Mouse (Mus musculus) duodenum, adult 2 months (tissue): ENCODE measurements around the gene Lce1f. TPM values are rescaled to one million over a fixed set of nuclear protein-coding genes. Genes with fewer than 3 reads are reported as not detected.

ENCODE experiments used
- polyA plus RNA-seq: library from polyadenylated mRNA; depleted of rRNA; stranded (reverse); fragments of >200 nt; gene quantifications from 2 replicates; pipeline ENCODE4 v1.2.3, GENCODE M21; 2012; ENCODE audit warnings: low replicate concordance; rRNA removed

Lce1f gene
- 0.21 TPM in 1 of 2 replicates, not detected in the other for polyA plus RNA-seq

DNA sequence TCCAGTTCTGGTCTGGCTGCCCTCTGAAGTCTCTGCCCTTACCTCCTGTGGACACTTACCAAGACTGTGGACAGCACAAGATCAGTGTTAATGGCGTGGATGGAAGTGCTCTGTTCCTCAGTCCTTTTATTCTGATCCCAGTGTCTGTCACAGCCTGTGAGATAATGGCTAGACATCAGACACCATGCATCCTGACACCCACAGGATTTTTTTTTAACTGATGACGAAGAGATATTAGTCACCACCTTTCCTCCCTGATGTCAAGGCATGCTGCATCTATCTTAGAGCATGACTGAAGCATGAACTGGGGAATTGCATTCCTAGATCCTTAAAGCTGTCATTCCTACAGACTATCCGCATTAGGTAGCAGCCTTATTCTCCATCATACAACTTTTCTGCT is at the start of gene Lce1f:
Lce1f (minus strand) TSS at position 101 of the 400 bp plus-strand sequence.

DNA sequence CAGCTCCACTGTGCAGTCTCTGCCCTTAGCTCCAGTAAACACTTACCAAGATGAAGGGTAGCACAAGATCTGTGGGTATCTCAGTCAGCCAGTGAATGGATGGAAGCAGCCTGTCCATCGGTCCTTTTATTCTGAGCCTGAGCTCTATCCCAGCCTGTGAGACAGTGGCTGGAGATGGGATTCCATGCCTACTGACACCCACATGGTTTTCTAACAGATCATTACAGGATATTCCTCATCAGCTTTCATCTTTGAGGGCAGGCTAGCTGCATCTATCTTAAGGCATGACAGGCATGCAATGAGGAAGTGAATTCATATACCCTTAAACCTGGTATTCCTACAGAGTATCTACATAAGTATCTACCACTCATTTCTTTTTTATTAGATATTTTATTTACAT is 44.8 kb upstream of the Lce1f start, which contains the start of gene Lce1h:
Lce1h (minus strand) TSS at position 101 of the 400 bp plus-strand sequence.

DNA sequence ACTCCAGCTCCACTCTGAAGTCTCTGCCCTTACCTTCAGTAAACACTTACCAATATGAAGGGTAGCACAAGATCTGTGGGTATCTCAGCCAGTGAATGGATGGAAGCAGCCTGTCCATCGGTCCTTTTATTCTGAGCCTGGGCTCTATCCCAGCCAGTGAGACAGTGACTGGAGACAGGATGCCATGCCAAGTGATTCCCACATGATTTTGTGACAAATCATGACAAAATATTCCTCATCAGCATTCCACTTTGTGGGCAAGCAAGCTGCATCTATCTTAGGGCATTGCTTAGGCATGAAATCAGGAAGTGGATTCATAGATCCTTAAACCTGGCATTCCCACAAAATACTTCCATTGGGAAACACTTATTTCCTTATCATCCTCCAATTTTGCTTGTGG is 32.1 kb upstream of the Lce1f start, which contains the start of gene Lce1g:
Lce1g (minus strand) TSS at position 101 of the 400 bp plus-strand sequence.

DNA sequence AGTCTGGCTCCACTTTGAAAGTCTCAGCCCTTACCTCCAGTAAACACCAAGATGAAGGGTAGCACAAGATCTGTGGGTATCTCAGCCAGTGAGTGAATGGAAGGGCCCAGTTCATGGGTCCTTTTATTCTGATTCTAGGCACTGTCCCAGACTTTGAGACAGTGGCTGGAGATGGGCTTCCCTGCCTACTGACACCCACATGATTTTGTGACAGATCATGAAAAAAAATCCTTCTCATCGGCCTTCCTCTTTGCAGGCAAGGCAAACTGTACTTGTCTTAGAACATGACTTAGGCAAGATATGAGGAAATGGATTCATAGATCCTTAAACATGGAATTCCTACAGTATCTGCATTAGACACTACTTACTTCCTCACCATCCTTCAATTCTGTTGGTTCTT is 18.8 kb upstream of the Lce1f start, which contains the start of gene Gm38119:
Gm38119 (minus strand) TSS at position 101 of the 400 bp plus-strand sequence.

DNA sequence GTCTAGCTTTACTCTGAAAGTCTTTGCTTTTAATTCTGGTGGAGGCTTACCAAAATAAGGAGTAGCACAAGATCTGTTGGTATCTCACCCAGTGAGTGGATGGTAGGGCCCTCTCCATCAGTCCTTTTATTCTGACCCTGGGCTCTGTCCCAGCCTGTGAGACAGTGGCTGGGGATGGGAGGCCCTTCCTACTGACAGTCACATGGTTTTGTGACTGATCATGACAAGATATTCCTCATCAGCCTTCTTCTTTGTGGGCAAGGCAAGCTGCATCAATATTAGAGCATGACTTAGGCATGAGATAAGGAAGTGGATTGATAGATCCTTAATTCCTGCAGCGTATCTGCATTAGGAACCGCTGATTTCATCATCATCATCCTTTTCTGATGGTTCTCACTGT is 11.2 kb downstream of the Lce1f start, which contains the start of gene Lce1e:
Lce1e (minus strand) TSS at position 101 of the 400 bp plus-strand sequence.

DNA sequence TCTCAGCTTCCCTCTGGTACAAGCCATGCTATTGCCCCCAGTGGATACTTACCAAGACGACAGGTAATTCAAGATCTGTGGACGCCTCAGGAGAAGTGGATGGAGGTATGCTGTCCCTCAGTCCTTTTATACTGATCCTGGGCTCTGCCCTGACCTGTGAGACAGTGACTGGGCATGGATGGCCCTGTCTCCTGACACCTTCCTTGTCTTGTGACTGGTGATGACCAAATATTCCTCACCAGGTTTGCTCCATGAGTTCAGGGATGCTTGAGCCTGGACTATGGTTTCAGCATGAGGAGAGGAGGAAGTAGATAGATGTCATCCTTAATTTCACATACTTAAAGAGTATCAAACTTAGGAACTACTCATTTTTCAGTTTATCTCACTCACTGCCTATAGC is 33.0 kb downstream of the Lce1f start, which contains the start of gene Lce1d:
Lce1d (minus strand) TSS at position 101 of the 400 bp plus-strand sequence.

DNA sequence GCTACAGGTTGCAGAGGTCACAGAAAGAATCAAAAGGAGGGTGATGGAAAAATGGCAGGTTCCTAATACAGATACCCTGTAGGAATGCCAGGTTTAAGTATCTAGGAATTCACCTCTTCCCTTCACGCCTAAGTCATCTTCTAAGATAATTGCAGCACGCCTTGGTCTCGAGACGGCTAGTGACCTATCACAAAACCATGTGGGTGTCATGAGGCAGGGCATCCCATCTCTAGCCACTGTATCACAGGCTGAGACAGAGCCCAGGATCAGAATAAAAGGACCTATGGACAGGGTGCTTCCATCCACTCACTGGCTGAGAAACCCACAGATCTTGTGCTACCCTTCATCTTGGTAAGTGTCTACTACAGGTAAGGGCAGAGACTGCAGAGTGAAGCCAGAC is 41.2 kb downstream of the Lce1f start, which contains the start of gene Lce1c:
Lce1c (plus strand) TSS at position 301 of the 400 bp plus-strand sequence.

DNA sequence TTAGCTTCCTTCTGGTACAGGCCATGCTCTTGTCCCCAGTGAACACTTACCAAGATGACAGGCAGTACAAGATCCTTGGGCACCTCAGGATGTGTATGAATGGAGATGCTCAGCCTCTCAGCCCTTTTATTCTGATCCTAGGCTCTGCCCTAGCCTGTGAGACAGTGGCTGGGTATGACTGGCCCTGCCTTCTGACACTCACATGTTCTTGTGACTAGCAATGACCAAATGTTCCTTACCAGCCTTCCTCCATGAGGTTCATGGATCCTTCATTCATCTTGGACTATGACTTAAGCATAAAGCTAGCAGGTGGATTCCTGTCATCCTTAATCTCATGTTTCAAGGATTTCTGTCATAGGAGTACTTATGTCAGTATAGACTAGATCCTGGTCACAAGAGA is 49.9 kb downstream of the Lce1f start, which contains the start of gene Lce1a2:
Lce1a2 (minus strand) TSS at position 101 of the 400 bp plus-strand sequence.

Other genes with a start within 250 kb of the Lce1f start
- gene Sprr1a, start 234.5 kb downstream of the Lce1f start, polyA plus RNA-seq, result 12.2 and 29.6 TPM in 2 replicates
- not detected in 2 replicates for gene Sprr4, start 219.9 kb downstream of the Lce1f start, polyA plus RNA-seq
- gene 2310046K23Rik, start 185.8 kb downstream of the Lce1f start, polyA plus RNA-seq, result not detected in 2 replicates
- not detected in 2 replicates for gene Ivl, start 146.6 kb downstream of the Lce1f start, polyA plus RNA-seq
- 0.26 TPM in 1 of 2 replicates, not detected in the other for gene Smcp, start 131.4 kb downstream of the Lce1f start, polyA plus RNA-seq
- not detected in 2 replicates for gene 2210017I01Rik, start 112.9 kb downstream of the Lce1f start, polyA plus RNA-seq
- not detected in 2 replicates for gene Lce6a, start 98.7 kb downstream of the Lce1f start, polyA plus RNA-seq
- gene Lce1a1, start 72.0 kb downstream of the Lce1f start, polyA plus RNA-seq, result not detected in 2 replicates
- gene Lce1b, start 63.4 kb downstream of the Lce1f start, polyA plus RNA-seq, result 0.19 TPM in 1 of 2 replicates, not detected in the other
- not detected in 2 replicates for gene Lce1a2, start 50.0 kb downstream of the Lce1f start, polyA plus RNA-seq
- gene Lce1c, start 41.1 kb downstream of the Lce1f start, polyA plus RNA-seq, result 0.27 TPM in 1 of 2 replicates, not detected in the other
- gene Lce1d, start 33.1 kb downstream of the Lce1f start, polyA plus RNA-seq, result not detected in 2 replicates
- gene Lce1e, start 11.3 kb downstream of the Lce1f start, polyA plus RNA-seq, result not detected in 2 replicates
- not detected in 2 replicates for gene Gm38119, start 18.7 kb upstream of the Lce1f start, polyA plus RNA-seq
- gene Lce1g, start 32.0 kb upstream of the Lce1f start, polyA plus RNA-seq, result not detected in 2 replicates
- gene Lce1h, start 44.7 kb upstream of the Lce1f start, polyA plus RNA-seq, result not detected in 2 replicates
- not detected in 2 replicates for gene Lce1i, start 58.5 kb upstream of the Lce1f start, polyA plus RNA-seq
- not detected in 2 replicates for gene Lce1j, start 70.2 kb upstream of the Lce1f start, polyA plus RNA-seq
- not detected in 2 replicates for gene Lce1k, start 87.5 kb upstream of the Lce1f start, polyA plus RNA-seq
- not detected in 2 replicates for gene Kprp, start 106.9 kb upstream of the Lce1f start, polyA plus RNA-seq
- not detected in 2 replicates for gene Lce1l, start 130.9 kb upstream of the Lce1f start, polyA plus RNA-seq
- gene 2310050C09Rik, start 149.9 kb upstream of the Lce1f start, polyA plus RNA-seq, result not detected in 2 replicates
- gene Lce3a, start 205.9 kb upstream of the Lce1f start, polyA plus RNA-seq, result not detected in 2 replicates
- gene Lce3b, start 212.6 kb upstream of the Lce1f start, polyA plus RNA-seq, result not detected in 2 replicates
- gene Lce3c, start 224.1 kb upstream of the Lce1f start, polyA plus RNA-seq, result not detected in 2 replicates
- gene Lce3d, start 237.0 kb upstream of the Lce1f start, polyA plus RNA-seq, result not detected in 2 replicates
- gene Lce3e, start 246.7 kb upstream of the Lce1f start, polyA plus RNA-seq, result not detected in 2 replicates